Mouse (Mus musculus): ENCODE results near the gene Ak2. TPM values are rescaled to one million over a fixed set of nuclear protein-coding genes. Genes with fewer than 3 reads are reported as not detected.

Gene Ak2
- 84.4 TPM for polyA plus RNA-seq (2017; shearing (Covaris generic))

GRCm38 (mm10) chr4:128991500-128992008 is at the start of gene Ak2:
TSS of gene Ak2 (plus strand) at chr4:128991958.

GRCm38 (mm10) chr4:128962029-128962925 is 29.5 kb upstream of the Ak2 start, which contains the start of gene Azin2:
TSS of gene Azin2 (minus strand) at chr4:128962442.

DNA sequence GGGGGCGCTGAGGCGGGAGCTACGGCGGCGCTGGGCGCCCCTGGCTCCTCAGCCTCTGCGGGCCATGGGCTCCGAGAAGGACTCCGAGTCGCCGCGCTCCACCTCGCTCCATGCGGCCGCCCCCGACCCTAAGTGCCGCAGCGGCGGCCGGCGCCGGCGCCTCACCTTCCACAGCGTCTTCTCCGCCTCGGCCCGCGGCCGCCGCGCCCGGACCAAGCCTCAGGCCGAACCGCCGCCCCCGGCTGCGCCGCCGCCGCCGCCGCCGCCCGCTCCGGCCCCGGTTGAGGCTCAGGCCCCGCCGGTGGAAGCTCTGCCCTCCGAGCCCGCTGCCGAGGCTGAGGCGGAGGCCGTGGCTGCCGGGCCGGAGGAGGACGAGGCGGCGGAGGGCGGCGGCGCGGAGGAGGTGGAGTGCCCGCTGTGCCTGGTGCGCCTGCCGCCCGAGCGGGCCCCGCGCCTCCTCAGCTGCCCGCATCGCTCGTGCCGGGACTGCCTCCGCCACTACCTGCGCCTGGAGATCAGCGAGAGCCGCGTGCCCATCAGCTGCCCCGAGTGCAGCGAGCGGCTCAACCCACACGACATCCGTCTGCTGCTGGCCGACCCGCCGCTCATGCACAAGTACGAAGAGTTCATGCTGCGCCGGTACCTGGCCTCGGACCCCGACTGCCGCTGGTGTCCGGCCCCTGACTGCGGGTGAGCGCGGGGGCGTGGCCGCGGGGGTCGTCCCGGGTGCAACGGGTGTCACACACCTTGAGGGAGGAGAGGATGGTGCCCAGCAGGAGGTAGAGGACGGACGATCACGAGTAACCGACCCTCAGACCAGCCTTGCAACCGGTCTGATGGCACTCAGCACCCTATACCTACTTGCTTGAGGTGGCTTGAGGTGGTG is 66.7 kb downstream of the Ak2 start, which contains the start of gene Rnf19b:
TSS of gene Rnf19b (plus strand) at position 65 of the 886 bp plus-strand sequence.

Other genes with a start within 250 kb of the Ak2 start
- gene A3galt2, start 236.6 kb upstream of the Ak2 start, polyA plus RNA-seq (2017; shearing (Covaris generic)) = not detected
- gene Zfp362, start 185.9 kb upstream of the Ak2 start, polyA plus RNA-seq (2017; shearing (Covaris generic)) = 19.3 TPM
- gene Trim62, start 108.4 kb upstream of the Ak2 start, polyA plus RNA-seq (2017; shearing (Covaris generic)) = 9.0 TPM
- 0.42 TPM for gene Azin2, start 29.5 kb upstream of the Ak2 start, polyA plus RNA-seq (2017; shearing (Covaris generic))
- gene Rnf19b, start 66.3 kb downstream of the Ak2 start, polyA plus RNA-seq (2017; shearing (Covaris generic)) = 41.9 TPM
- not detected for gene Tmem54, start 113.6 kb downstream of the Ak2 start, polyA plus RNA-seq (2017; shearing (Covaris generic))
- gene Hpca, start 130.1 kb downstream of the Ak2 start, polyA plus RNA-seq (2017; shearing (Covaris generic)) = not detected
- gene Fndc5, start 145.0 kb downstream of the Ak2 start, polyA plus RNA-seq (2017; shearing (Covaris generic)) = not detected
- gene S100pbp, start 197.8 kb downstream of the Ak2 start, polyA plus RNA-seq (2017; shearing (Covaris generic)) = 19.8 TPM
- 38.0 TPM for gene Yars, start 197.8 kb downstream of the Ak2 start, polyA plus RNA-seq (2017; shearing (Covaris generic))